Mouse (Mus musculus) embryonic facial prominence, embryonic 12.5 days (tissue): ENCODE data around the gene Atp1b2. TPM values are rescaled to one million over a fixed set of nuclear protein-coding genes. Genes with fewer than 3 reads are reported as not detected.

Source experiments
- ATAC-seq: fragments of 200-750 bp; cut with Nextera tagmentation; 2 replicates; pipeline ENCODE4 v1.8.0; 2017; ENCODE audit not compliant: insufficient number of reproducible peaks, insufficient read depth, low FRiP score, low TSS enrichment
- H3K27ac ChIP-seq: fragments of 300-500 bp; sonication (generic); 2 replicates; pipeline ENCODE4 v1.5.1; 2016; ENCODE audit warnings: mild to moderate bottlenecking
- H3K27me3 ChIP-seq: fragments of 300-500 bp; sonication (generic); 2 replicates; pipeline ENCODE4 v1.6.1; 2016; ENCODE audit warnings: mild to moderate bottlenecking, moderate library complexity
- H3K36me3 ChIP-seq: fragments of 300-500 bp; sonication (generic); 2 replicates; pipeline ENCODE4 v1.6.1; 2016; ENCODE audit warnings: mild to moderate bottlenecking
- H3K4me1 ChIP-seq: fragments of 300-500 bp; sonication (generic); 2 replicates; pipeline ENCODE4 v1.6.1; 2016
- H3K4me2 ChIP-seq: fragments of 300-500 bp; sonication (generic); replicated peaks from 2 replicates; pipeline ENCODE4 v1.6.1; 2016; ENCODE audit warnings: mild to moderate bottlenecking, moderate library complexity
- H3K4me3 ChIP-seq: fragments of 300-500 bp; sonication (generic); 2 replicates; pipeline ENCODE4 v1.5.1; 2016; ENCODE audit warnings: mild to moderate bottlenecking
- H3K9ac ChIP-seq: fragments of 300-500 bp; sonication (generic); 2 replicates; pipeline ENCODE4 v1.6.1; 2016; ENCODE audit warnings: mild to moderate bottlenecking, moderate library complexity
- H3K9me3 ChIP-seq: fragments of 300-500 bp; sonication (generic); 2 replicates; pipeline ENCODE4 v1.6.1; 2016; ENCODE audit warnings: mild to moderate bottlenecking, moderate library complexity
- WGBS: fragments of 180-500 bp; shearing (Covaris S2); methylation state at CpG from one replicate; pipeline ENCODE4 v1.1.7; 2016; 5-methylcytosine and 5-hydroxymethylcytosine counted together
- polyA plus RNA-seq: library from polyadenylated mRNA; unstranded; fragments of >200 nt; fragmentation: Nextera tagmentation; extraction: Ambion mirVana; gene quantifications from 2 replicates; pipeline ENCODE4 v1.2.1, GENCODE M21; 2016

Atp1b2 gene
- polyA plus RNA-seq, 1 experiment from 2014 or later: 5.3 TPM

DNA sequence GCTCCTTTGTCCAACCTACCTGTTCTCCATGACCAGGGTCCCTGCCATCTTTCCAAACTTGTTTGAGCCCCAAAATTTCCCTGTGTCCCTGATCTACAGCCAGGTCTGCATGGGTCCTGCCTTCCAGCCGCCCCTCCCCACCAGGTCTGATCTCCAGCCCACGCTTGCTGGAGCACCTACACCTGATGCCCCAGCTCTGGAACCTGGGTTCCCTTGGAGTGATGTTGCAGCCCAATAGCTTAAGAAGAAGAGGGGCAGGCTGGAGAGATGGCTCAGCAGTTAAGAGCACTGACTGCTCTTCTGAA, 701 bp upstream of the Atp1b2 start:
- Histone ChIP-seq H3K9ac (no peak overlapping the region), H3K27ac (peak overlapping the region; percentile 51), H3K4me1 (peaks cover 18% of the 10 kb centered on the region), H3K9me3 (no peaks in the 10 kb centered on the region), H3K4me3 (peak overlapping the region; percentile 58), H3K27me3 (peaks cover 15% of the 10 kb centered on the region), H3K36me3 (no peaks in the 10 kb centered on the region), H3K4me2 (peak overlapping the region; percentile 100)
- 54% methylated on average over 2 of the region's 2 CpGs for WGBS
- no peak for ATAC-seq

DNA sequence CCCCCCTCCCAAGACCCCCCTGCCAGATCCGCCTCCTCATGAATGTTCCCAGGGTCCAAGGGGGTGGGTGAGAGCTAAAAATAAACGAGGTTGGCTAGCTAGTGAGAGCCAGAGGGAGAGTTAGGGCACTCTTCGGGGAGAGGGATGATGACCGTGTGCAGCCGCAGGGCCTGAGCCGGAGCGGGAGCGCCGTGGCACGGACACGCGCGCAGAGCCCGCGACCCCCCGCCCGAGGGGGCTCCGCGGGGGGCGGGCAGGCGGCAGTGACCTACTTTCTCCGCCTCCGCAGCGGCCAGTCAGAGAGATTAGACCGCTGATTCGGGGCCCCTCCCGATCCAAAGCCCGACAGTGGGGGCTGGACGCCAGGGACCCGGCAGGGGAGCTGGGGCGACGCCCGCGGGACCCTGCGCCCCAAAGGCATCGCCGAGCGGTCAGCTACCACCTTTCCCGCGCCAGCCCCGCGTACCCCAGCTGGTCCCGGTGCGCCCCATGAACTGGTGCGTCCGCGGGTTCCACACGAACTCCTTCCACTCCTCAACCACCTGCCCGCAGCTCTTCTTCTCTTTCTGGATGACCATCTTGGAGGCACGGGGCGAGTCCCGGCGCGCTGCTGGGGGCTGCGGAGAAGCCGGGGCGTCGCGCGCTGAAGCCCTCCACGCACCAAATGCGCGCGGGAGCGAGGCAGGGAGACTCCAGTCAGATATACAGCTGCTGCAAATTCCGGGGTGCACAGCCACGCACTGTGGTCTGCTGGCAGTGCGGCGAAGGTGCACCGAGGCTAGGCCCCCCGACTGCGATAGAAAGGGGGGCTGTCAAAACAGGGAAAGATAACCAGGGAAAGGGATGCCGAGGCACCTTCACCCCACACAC, 712 bp downstream of the Atp1b2 start:
- peak overlapping the region; percentile 100 for H3K4me2 ChIP-seq
- ATAC-seq: peak; percentile 11; the same call in 1 of the 2 replicates
- peak overlapping the region; percentile 58 for H3K4me3 ChIP-seq
- peaks cover 15% of the 10 kb centered on the region for H3K27me3 ChIP-seq
- H3K36me3 ChIP-seq: no peaks in the 10 kb centered on the region
- WGBS: 1% methylated on average over 67 of the region's 73 CpGs
- H3K4me1 ChIP-seq: peaks cover 31% of the 10 kb centered on the region
- peak overlapping the region; percentile 68 for H3K9ac ChIP-seq
- no peaks in the 10 kb centered on the region for H3K9me3 ChIP-seq
- 0 out of 2 replicates have a peak overlapping the region, but pooled peaks have one; percentile 6 for H3K27ac ChIP-seq

DNA sequence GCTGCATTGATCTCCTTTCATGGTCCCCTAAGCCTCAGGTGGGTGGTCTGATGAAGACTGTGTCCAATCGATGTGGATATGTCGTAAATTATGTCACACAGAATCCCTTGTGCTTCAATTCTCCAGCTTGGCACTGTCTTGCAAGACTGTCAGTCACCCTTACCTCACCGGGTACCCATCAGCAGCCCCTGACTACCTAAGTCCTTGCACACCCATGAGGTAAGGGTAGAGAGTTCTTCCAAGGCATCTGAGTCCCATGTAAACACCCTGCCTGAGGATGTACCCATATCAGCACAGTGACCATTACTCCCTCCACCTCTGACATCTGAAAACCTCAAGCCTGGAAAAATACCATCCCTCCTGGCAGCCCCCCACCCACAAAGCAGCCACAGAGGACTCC, 1.4 kb downstream of the Atp1b2 start:
- peaks cover 15% of the 10 kb centered on the region for H3K27me3 ChIP-seq
- WGBS: 46% methylated on average over 3 of the region's 3 CpGs
- peak overlapping the region; percentile 68 for H3K9ac ChIP-seq
- H3K4me1 ChIP-seq: peaks cover 37% of the 10 kb centered on the region
- ATAC-seq: no peak
- no peaks in the 10 kb centered on the region for H3K36me3 ChIP-seq
- no peaks in the 10 kb centered on the region for H3K9me3 ChIP-seq
- H3K27ac ChIP-seq: no peak overlapping the region
- H3K4me3 ChIP-seq: peak overlapping the region; percentile 58
- peak overlapping the region; percentile 100 for H3K4me2 ChIP-seq

DNA sequence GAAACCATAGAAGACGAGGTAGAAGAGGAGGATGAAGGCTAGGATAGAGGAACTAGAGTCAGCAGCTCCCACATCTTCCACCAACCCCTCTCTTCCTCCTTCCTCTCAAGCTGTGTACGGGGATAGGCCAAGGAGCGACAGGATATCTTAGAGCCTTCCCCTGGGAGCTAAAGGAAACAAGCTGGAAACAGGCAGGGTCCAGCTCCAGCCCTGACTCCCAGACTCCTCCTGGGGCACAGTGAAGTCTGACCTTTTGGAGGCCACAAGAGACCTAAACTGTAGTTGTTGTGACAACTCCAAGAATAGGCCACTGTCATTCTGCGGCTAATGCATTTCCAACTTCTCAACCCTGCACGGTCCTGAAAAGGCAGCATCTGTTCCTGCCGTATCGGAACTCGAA, 2.2 kb downstream of the Atp1b2 start:
- ATAC-seq: no peak
- no peak overlapping the region for H3K4me2 ChIP-seq
- peaks cover 15% of the 10 kb centered on the region for H3K27me3 ChIP-seq
- H3K9me3 ChIP-seq: no peaks in the 10 kb centered on the region
- no peak overlapping the region for H3K4me3 ChIP-seq
- peaks cover 39% of the 10 kb centered on the region for H3K4me1 ChIP-seq
- H3K27ac ChIP-seq: no peak overlapping the region
- H3K9ac ChIP-seq: no peak overlapping the region
- H3K36me3 ChIP-seq: no peaks in the 10 kb centered on the region
- WGBS: 63% methylated on average over 8 of the region's 8 CpGs

DNA sequence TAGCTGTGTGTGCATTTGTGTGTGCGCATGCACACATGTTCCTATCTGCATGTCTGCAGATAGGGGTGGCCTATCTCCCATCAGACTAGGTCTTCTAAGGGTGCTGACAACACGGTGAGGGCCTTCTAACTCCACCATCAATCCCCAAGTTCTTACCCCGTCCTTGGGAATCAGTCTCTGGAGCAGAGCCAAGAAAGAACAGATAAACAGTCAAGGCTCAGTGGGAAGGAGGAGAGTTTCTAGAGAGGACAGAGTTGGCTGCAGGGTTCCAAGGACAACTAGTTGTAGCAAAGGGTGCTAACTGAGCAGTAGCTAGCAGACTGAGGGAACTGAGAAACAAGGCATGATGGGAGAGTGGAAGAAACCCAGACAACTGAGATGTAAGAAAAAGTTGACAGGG, 4.0 kb downstream of the Atp1b2 start:
- Histone ChIP-seq H3K9ac (no peak overlapping the region), H3K4me1 (peaks cover 39% of the 10 kb centered on the region), H3K27ac (no peak overlapping the region), H3K27me3 (peaks cover 15% of the 10 kb centered on the region), H3K4me3 (no peak overlapping the region), H3K4me2 (no peak overlapping the region), H3K36me3 (no peaks in the 10 kb centered on the region), H3K9me3 (no peaks in the 10 kb centered on the region)
- ATAC-seq: no peak
- 89% methylated on average over 3 of the region's 3 CpGs for WGBS

DNA sequence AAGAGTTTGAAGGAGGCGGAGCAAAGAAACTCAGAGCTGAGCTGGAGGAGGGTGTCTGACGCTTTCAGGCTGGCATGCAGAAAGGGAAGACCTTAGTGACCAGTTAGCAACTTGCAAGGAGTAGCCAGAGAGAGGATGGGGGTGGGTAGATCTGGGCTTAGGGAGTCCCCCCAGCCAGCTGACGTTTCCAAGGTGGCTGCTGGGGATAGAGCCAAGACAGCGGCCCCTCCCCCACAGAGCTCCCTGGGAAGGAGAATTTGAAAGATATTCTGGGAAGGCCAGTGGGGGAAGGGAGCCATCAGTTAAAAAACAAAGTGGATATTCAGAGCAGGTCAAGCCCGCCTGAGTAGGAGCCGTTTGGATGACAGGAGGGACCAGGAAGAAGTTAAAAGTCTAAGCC, 5.6 kb downstream of the Atp1b2 start:
- no peak overlapping the region for H3K9ac ChIP-seq
- peak; percentile 65; the same call in 1 of the 2 replicates for ATAC-seq

DNA sequence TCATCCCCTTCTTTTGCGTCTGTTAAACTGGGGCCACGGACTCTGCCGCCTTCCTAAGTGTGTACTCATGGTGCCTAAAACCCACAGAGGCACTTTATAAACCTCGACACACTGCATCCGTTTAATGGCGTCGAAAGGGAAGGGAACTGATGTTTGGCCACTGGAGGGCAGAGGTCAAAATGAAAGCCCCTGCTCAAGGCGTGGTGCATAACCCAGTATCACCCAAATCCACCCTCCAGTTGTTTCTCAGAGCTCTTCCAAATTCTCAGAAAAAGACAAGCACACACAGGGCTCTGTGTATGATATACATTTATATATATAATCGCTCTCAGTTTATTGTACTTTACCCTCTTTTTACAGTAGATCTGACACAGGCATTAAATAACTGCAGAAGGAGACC, 6.3 kb downstream of the Atp1b2 start:
- Histone ChIP-seq H3K4me2 (peak overlapping the region; percentile 25), H3K4me1 (peaks cover 22% of the 10 kb centered on the region), H3K27ac (peak overlapping the region; percentile 64; the same call in 1 of the 2 replicates), H3K9me3 (no peaks in the 10 kb centered on the region), H3K27me3 (peaks cover 5% of the 10 kb centered on the region; the same call in 1 of the 2 replicates), H3K36me3 (0 out of 2 replicates have a peak, but pooled peaks cover 5% of the 10 kb centered on the region), H3K9ac (no peak overlapping the region), H3K4me3 (no peak overlapping the region)
- no peak for ATAC-seq
- 6% methylated on average over 9 of the region's 9 CpGs for WGBS

More for the DNA sequence above, 5.6 kb downstream of the Atp1b2 start:
- H3K9me3 ChIP-seq: no peaks in the 10 kb centered on the region
- WGBS: 10% methylated on average over 6 of the region's 6 CpGs
- peak overlapping the region; percentile 25 for H3K4me2 ChIP-seq
- no peaks in the 10 kb centered on the region for H3K36me3 ChIP-seq
- no peak overlapping the region for H3K4me3 ChIP-seq
- peaks cover 29% of the 10 kb centered on the region for H3K4me1 ChIP-seq
- H3K27ac ChIP-seq: peak overlapping the region; percentile 64
- peaks cover 10% of the 10 kb centered on the region; the same call in 1 of the 2 replicates for H3K27me3 ChIP-seq

DNA sequence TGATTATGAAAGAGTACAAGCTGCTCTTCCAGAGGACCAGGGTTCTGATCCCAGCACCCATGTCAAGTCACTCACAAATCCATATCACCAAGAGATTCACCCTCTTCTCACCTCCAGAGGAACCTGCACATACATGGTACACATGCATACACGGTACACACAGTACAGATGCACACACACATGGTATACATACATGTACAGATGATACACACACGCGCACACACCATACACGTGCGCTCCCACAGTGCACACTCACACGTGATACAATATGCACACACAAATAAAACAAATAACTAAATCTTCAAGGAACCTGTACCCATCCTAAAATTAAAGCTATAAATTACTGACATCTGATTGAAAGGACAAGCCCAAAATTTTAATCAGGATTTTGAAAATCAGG, 10.9 kb downstream of the Atp1b2 start:
- Histone ChIP-seq H3K4me1 (peaks cover 6% of the 10 kb centered on the region), H3K36me3 (peaks cover 37% of the 10 kb centered on the region), H3K9ac (no peak overlapping the region), H3K27ac (no peak overlapping the region), H3K27me3 (no peaks in the 10 kb centered on the region), H3K9me3 (no peaks in the 10 kb centered on the region), H3K4me3 (no peak overlapping the region), H3K4me2 (no peak overlapping the region)
- ATAC-seq: no peak
- WGBS: 97% methylated on average over 6 of the region's 6 CpGs

DNA sequence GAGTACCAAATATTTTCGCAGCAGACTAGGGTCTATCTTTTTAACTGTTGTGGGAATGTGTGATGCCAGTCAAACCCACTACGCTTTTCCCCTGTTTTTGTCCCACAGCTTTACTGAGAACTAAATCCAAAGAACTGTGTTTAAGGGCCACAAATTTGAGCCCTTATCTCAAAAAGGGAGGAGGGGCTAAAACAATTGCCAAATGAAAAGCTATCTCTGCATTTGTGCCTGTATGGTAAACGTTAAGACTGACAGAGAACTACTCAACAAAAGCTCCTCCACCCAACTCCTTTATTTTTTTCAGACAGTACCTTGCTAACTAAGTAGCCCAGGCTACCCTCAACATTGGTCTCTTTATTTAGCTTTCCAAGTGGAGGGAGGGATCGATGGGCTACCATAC, 12.9 kb downstream of the Atp1b2 start:
- Histone ChIP-seq H3K4me1 (no peaks in the 10 kb centered on the region), H3K4me3 (no peak overlapping the region), H3K36me3 (peaks cover 58% of the 10 kb centered on the region), H3K9me3 (no peaks in the 10 kb centered on the region), H3K27ac (no peak overlapping the region), H3K4me2 (no peak overlapping the region), H3K27me3 (no peaks in the 10 kb centered on the region), H3K9ac (no peak overlapping the region)
- ATAC-seq: no peak
- WGBS: 89% methylated on average over 4 of the region's 4 CpGs

DNA sequence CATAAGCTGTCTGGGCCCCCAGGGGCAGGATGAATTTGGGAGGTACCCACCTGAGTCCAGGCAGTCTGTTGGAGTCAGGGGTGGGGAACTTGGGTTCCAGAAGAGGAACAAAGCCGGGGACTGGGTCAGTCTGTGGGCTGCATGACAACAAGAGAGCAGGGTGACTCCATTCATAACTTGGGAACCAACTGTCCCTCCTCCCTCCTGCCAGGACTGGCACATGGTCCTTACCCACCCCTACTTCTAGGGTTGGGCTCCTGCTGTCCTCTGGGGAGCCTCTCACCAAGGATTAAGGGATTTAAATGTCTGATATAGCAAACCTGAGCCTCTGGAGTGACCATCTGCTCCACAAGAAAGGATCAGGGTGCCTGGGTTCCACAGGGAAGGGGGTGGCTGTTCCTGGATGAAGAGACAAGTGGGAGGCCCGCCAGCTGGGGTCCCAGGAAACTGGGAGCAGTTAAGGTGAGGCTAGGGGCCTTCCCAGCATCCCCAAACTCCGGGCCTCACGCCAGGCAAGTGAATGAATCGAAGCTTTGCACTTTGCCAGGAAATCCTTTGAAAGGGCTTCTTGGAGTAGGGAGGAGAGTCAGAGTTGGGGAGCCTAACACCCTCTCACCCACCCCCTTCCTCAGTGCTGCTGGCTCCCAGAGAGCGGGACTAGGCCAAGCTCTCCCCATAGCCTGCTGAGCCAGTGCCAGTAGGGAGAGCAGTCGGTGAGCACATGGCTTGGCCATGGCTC, 13.7 kb downstream of the Atp1b2 start:
- Histone ChIP-seq H3K4me3 (0 out of 2 replicates have a peak overlapping the region, but pooled peaks have one; percentile 2), H3K27me3 (no peaks in the 10 kb centered on the region), H3K27ac (no peak overlapping the region), H3K9ac (no peak overlapping the region), H3K4me1 (no peaks in the 10 kb centered on the region), H3K36me3 (peaks cover 65% of the 10 kb centered on the region), H3K4me2 (no peak overlapping the region), H3K9me3 (no peaks in the 10 kb centered on the region)
- ATAC-seq: no peak
- 85% methylated on average over 7 of the region's 7 CpGs for WGBS

DNA sequence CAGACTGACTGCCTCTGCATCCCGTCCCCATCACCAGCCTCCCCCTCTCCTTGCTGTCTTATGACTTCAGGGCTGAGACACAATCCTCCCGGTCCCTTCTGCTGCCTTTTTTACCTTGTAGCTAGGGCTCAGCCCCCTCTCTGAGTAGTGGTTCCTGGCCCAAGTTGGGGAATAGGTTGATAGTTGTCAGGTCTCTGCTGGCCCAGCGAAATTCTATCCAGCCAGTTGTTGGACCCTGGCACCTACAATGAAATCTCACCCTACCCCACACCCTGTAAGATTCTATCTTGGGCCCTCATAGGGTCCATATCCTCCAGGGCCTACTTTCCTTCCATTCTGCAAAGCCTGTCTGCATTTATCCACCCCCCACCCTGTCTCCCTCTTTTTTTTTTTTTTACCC, 14.3 kb downstream of the Atp1b2 start:
- H3K9ac ChIP-seq: no peak overlapping the region
- peaks cover 70% of the 10 kb centered on the region for H3K36me3 ChIP-seq
- H3K4me1 ChIP-seq: no peaks in the 10 kb centered on the region
- no peaks in the 10 kb centered on the region for H3K9me3 ChIP-seq
- H3K4me3 ChIP-seq: no peak overlapping the region
- no peaks in the 10 kb centered on the region for H3K27me3 ChIP-seq
- no peak for ATAC-seq
- 86% methylated on average over 3 of the region's 3 CpGs for WGBS
- no peak overlapping the region for H3K27ac ChIP-seq
- no peak overlapping the region for H3K4me2 ChIP-seq

DNA sequence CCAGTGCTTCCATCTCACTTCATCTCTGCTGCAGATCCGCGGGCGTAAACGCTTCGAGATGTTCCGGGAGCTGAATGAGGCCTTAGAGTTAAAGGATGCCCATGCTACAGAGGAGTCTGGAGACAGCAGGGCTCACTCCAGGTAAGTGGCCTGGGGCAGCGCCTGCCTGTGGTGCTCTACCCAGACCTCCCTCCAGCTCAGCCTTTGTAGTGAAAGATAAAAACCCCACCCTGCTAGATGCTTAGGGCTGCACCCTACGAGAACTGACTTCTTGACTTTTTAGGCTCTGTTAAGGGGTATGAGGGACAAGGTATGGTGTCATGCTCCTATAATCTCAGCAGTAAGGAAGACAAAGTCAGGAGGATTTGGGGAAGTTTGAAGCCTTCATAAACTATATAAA, 15.1 kb downstream of the Atp1b2 start:
- ATAC-seq: no peak
- no peaks in the 10 kb centered on the region for H3K4me1 ChIP-seq
- 94% methylated on average over 8 of the region's 8 CpGs for WGBS
- no peak overlapping the region for H3K27ac ChIP-seq
- no peak overlapping the region for H3K4me3 ChIP-seq
- H3K36me3 ChIP-seq: peaks cover 71% of the 10 kb centered on the region
- no peaks in the 10 kb centered on the region for H3K27me3 ChIP-seq
- H3K9me3 ChIP-seq: no peaks in the 10 kb centered on the region
- H3K9ac ChIP-seq: no peak overlapping the region
- no peak overlapping the region for H3K4me2 ChIP-seq
